ENCODE assay signal across 10 mouse cellular contexts in genomic region chr16:38800091-38800490, GRCm38 (mm10). TPM values are rescaled to one million over a fixed set of nuclear protein-coding genes. Genes with fewer than 3 reads are reported as not detected.
DNase-seq lines count a peak whose midpoint lies in the region; ATAC-seq lines count a peak whose summit lies in the region.
"Had no signal": no experiment of that assay in that cellular context is flagged by ENCODE, and none has a peak within 500 bp of the region (broad histone marks: within the 10 kb centered on the region; RNA-seq: fewer than 3 reads in every experiment).

Gene Upk1b (minus strand): TSS chr16:38800328.

- no peaks in the 10 kb centered on the region for H3K9me3 ChIP-seq in forebrain, embryonic 11.5 days (ENCODE audit: control insufficient read depth, low read length)
- H3K9me3 ChIP-seq in forebrain, embryonic 14.5 days (replicated peaks; ENCODE audit: control insufficient read depth, low read length): no peaks in the 10 kb centered on the region
- no peaks in the 10 kb centered on the region for H3K9me3 ChIP-seq in midbrain, embryonic 11.5 days (ENCODE audit: control insufficient read depth, low read length)
- no peaks in the 10 kb centered on the region for H3K9me3 ChIP-seq in midbrain, embryonic 10.5 days (replicated peaks)
- H3K9me3 ChIP-seq in lung, embryonic 15.5 days: no peaks in the 10 kb centered on the region

- ATAC-seq in forebrain, embryonic 11.5 days (replicated peaks; ENCODE audit: low FRiP score): no peak
- ATAC-seq in forebrain, embryonic 14.5 days: no peak
- no peak for ATAC-seq in midbrain, embryonic 11.5 days (ENCODE audit: low FRiP score)
- ATAC-seq in lung, embryonic 15.5 days (ENCODE audit: borderline replicate concordance, extremely low read depth, low FRiP score, low TSS enrichment): peak; percentile 66; the same call in 1 of the 2 replicates
- no peak for ATAC-seq in inflammation-experienced regulatory T-cells, adult 6 months

- H3K36me3 ChIP-seq in forebrain, embryonic 11.5 days (ENCODE audit: control insufficient read depth, insufficient read depth, low read length): no peaks in the 10 kb centered on the region
- H3K36me3 ChIP-seq in forebrain, embryonic 14.5 days (ENCODE audit: control insufficient read depth, insufficient read depth, low read length): no peaks in the 10 kb centered on the region
- no peaks in the 10 kb centered on the region for H3K36me3 ChIP-seq in midbrain, embryonic 11.5 days (ENCODE audit: control insufficient read depth, insufficient read depth, low read length)
- no peaks in the 10 kb centered on the region for H3K36me3 ChIP-seq in midbrain, embryonic 10.5 days
- H3K36me3 ChIP-seq in lung, embryonic 15.5 days: no peaks in the 10 kb centered on the region

- H3K4me2 ChIP-seq in forebrain, embryonic 11.5 days (ENCODE audit: low read depth, low read length, severe bottlenecking): no peak within 1 kb of the TSS
- no peak within 1 kb of the TSS for H3K4me2 ChIP-seq in forebrain, embryonic 14.5 days (ENCODE audit: low read length)
- no peak within 1 kb of the TSS for H3K4me2 ChIP-seq in midbrain, embryonic 11.5 days
- peak within 1 kb of the TSS; percentile 22; the same call in 1 of the 2 replicates for H3K4me2 ChIP-seq in lung, embryonic 15.5 days

- H3K27me3 ChIP-seq in forebrain, embryonic 11.5 days (ENCODE audit: control insufficient read depth, insufficient read depth, low read length): no peaks in the 10 kb centered on the region
- H3K27me3 ChIP-seq in forebrain, embryonic 14.5 days (replicated peaks; ENCODE audit: control insufficient read depth, insufficient read depth, low read length): no peaks in the 10 kb centered on the region
- H3K27me3 ChIP-seq in midbrain, embryonic 11.5 days (ENCODE audit: control insufficient read depth, insufficient read depth, low read length): no peaks in the 10 kb centered on the region
- H3K27me3 ChIP-seq in midbrain, embryonic 10.5 days (ENCODE audit: low read depth, poor library complexity, severe bottlenecking): no peaks in the 10 kb centered on the region
- no peaks in the 10 kb centered on the region for H3K27me3 ChIP-seq in lung, embryonic 15.5 days

- H3K4me1 ChIP-seq in forebrain, embryonic 11.5 days (replicated peaks; ENCODE audit: control insufficient read depth, insufficient read depth, low read length): no peaks in the 10 kb centered on the region
- H3K4me1 ChIP-seq in forebrain, embryonic 14.5 days (ENCODE audit: control insufficient read depth, insufficient read depth, low read length): no peaks in the 10 kb centered on the region
- H3K4me1 ChIP-seq in midbrain, embryonic 11.5 days (ENCODE audit: control insufficient read depth, insufficient read depth, low read length): no peaks in the 10 kb centered on the region
- H3K4me1 ChIP-seq in midbrain, embryonic 10.5 days: 0 out of 2 replicates have a peak, but pooled peaks cover 3% of the 10 kb centered on the region
- H3K4me1 ChIP-seq in lung, embryonic 15.5 days: peaks cover 15% of the 10 kb centered on the region

- H3K27ac ChIP-seq in forebrain, embryonic 11.5 days (ENCODE audit: low read depth, low read length): no peak within 1 kb of the TSS
- no peak within 1 kb of the TSS for H3K27ac ChIP-seq in forebrain, embryonic 14.5 days (ENCODE audit: low read depth, low read length)
- no peak within 1 kb of the TSS for H3K27ac ChIP-seq in midbrain, embryonic 11.5 days (ENCODE audit: low read depth, low read length)
- H3K27ac ChIP-seq in midbrain, embryonic 10.5 days (replicated peaks): no peak within 1 kb of the TSS
- H3K27ac ChIP-seq in lung, embryonic 15.5 days: peak within 1 kb of the TSS; percentile 18; the same call in 1 of the 2 replicates

- 52% methylated on average over 10 of the region's 10 CpGs for WGBS in forebrain, embryonic 11.5 days
- 50% methylated on average over 10 of the region's 10 CpGs for WGBS in forebrain, embryonic 14.5 days
- WGBS in midbrain, embryonic 11.5 days: 42% methylated on average over 10 of the region's 10 CpGs
- 56% methylated on average over 10 of the region's 10 CpGs for WGBS in midbrain, embryonic 10.5 days
- WGBS in lung, embryonic 15.5 days: 27% methylated on average over 10 of the region's 10 CpGs

- H3K4me3 ChIP-seq in forebrain, embryonic 11.5 days (ENCODE audit: low read depth, low read length): no peak within 1 kb of the TSS
- H3K4me3 ChIP-seq in forebrain, embryonic 14.5 days (ENCODE audit: low read depth, low read length): no peak within 1 kb of the TSS
- no peak within 1 kb of the TSS for H3K4me3 ChIP-seq in midbrain, embryonic 11.5 days (ENCODE audit: low read depth, low read length)
- H3K4me3 ChIP-seq in midbrain, embryonic 10.5 days: no peak within 1 kb of the TSS
- H3K4me3 ChIP-seq in lung, embryonic 15.5 days: no peak within 1 kb of the TSS
- H3K4me3 ChIP-seq: erythroblast, embryonic 14.5 days had no signal

- DNase-seq in forebrain, embryonic 11.5 days (ENCODE audit: low spot score): peak; percentile 56
- DNase-seq in forebrain, embryonic 14.5 days (ENCODE audit: low spot score): no peak
- peak; percentile 77 for DNase-seq in midbrain, embryonic 11.5 days (ENCODE audit: low spot score, missing footprints)
- no peak for DNase-seq in midbrain, embryonic 10.5 days (ENCODE audit: low spot score)
- DNase-seq in urinary bladder, postnatal 10 days (ENCODE audit: low spot score): peak; percentile 21
- no peak for DNase-seq in cerebellum, postnatal 14 days
- DNase-seq: kidney, postnatal 10 days had no signal

- no peak within 1 kb of the TSS for H3K9ac ChIP-seq in forebrain, embryonic 11.5 days (ENCODE audit: low read length)
- H3K9ac ChIP-seq in forebrain, embryonic 14.5 days (ENCODE audit: low read length): no peak within 1 kb of the TSS
- no peak within 1 kb of the TSS for H3K9ac ChIP-seq in midbrain, embryonic 11.5 days (ENCODE audit: low read length)
- no peak within 1 kb of the TSS for H3K9ac ChIP-seq in lung, embryonic 15.5 days

RNA-seq across cellular contexts. Expression of gene Upk1b, which starts in this region (rescaled TPM):
- 1.6 and 2.3 TPM in 2 replicates for polyA plus RNA-seq in forebrain, embryonic 11.5 days (2014; fragmentation: Nextera tagmentation; extraction: Ambion mirVana)
- polyA plus RNA-seq in forebrain, embryonic 14.5 days (2014; fragmentation: Nextera tagmentation; extraction: Ambion mirVana): 0.22 TPM in 1 of 2 replicates, not detected in the other
- 1.6 and 2.2 TPM in 2 replicates for polyA plus RNA-seq in midbrain, embryonic 11.5 days (2014; fragmentation: Nextera tagmentation; extraction: Ambion mirVana)
- 0.86 and 1.1 TPM in 2 replicates for polyA plus RNA-seq in midbrain, embryonic 10.5 days (2016; fragmentation: Nextera tagmentation; extraction: Ambion mirVana)
- 13.7 and 15.3 TPM in 2 replicates for polyA plus RNA-seq in lung, embryonic 15.5 days (2015; fragmentation: Nextera tagmentation; extraction: Ambion mirVana)
- not detected for polyA plus RNA-seq in inflammation-experienced regulatory T-cells, adult 6 months (2017; shearing (Covaris generic))
- polyA plus RNA-seq: erythroblast, embryonic 14.5 days had no signal

Comparison
In these comparisons a context has a peak if more than half of its experiments do, and no peak if none do; other contexts are left out.
1. DNase-seq: peak in forebrain, embryonic 11.5 days (single experiment), midbrain, embryonic 11.5 days (single experiment) and urinary bladder, postnatal 10 days (single experiment); none in forebrain, embryonic 14.5 days (single experiment), midbrain, embryonic 10.5 days (single experiment) and cerebellum, postnatal 14 days (0 of 2).